Mouse (Mus musculus): ENCODE measurements around the gene Baiap2. TPM values are rescaled to one million over a fixed set of nuclear protein-coding genes. Genes with fewer than 3 reads are reported as not detected.

Gene Baiap2
- polyA plus RNA-seq, 1 experiment: 27.4 TPM

- Histone ChIP-seq H3K27ac (ENCODE audit: insufficient read depth, low read length) (no peak overlapping the region), H3K4me3 (ENCODE audit: insufficient read depth, low read length) (no peak overlapping the region)
- TF ChIP-seq POLR2A (IDR thresholded peaks at IDR 0.05; ENCODE audit: low read depth, low read length) (no peak), CTCF (IDR thresholded peaks at IDR 0.05; ENCODE audit: borderline replicate concordance, insufficient read depth, low read length) (no peak)
Observed at GRCm38 (mm10) chr11:119916834-119917469, 25.6 kb upstream of the Baiap2 start.

GRCm38 (mm10) chr11:119918521-119918920 lies 24.0 kb upstream of the Baiap2 start:
- TF ChIP-seq POLR2A (IDR thresholded peaks at IDR 0.05; ENCODE audit: low read depth, low read length) (no peak), CTCF (IDR thresholded peaks at IDR 0.05; ENCODE audit: borderline replicate concordance, insufficient read depth, low read length) (no peak)
- Histone ChIP-seq H3K27ac (ENCODE audit: insufficient read depth, low read length) (no peak overlapping the region), H3K4me3 (ENCODE audit: insufficient read depth, low read length) (no peak overlapping the region), H3K4me1 (ENCODE audit: control insufficient read depth, insufficient read depth, low read length) (no peaks in the 10 kb centered on the region)

More at GRCm38 (mm10) chr11:119916834-119917469, 25.6 kb upstream of the Baiap2 start:
- no peaks in the 10 kb centered on the region for H3K4me1 ChIP-seq (ENCODE audit: control insufficient read depth, insufficient read depth, low read length)

- Histone ChIP-seq H3K4me3 (ENCODE audit: insufficient read depth, low read length) (no peak overlapping the region), H3K27ac (ENCODE audit: insufficient read depth, low read length) (no peak overlapping the region), H3K4me1 (ENCODE audit: control insufficient read depth, insufficient read depth, low read length) (no peaks in the 10 kb centered on the region)
- TF ChIP-seq POLR2A (IDR thresholded peaks at IDR 0.05; ENCODE audit: low read depth, low read length) (no peak), CTCF (IDR thresholded peaks at IDR 0.05; ENCODE audit: borderline replicate concordance, insufficient read depth, low read length) (no peak)
Observed at GRCm38 (mm10) chr11:119919432-119919831, 23.1 kb upstream of the Baiap2 start.

GRCm38 (mm10) chr11:119919897-119920296 lies 22.7 kb upstream of the Baiap2 start:
- peak; percentile 67; the same call in 1 of the 2 replicates for TF ChIP-seq CTCF (IDR thresholded peaks at IDR 0.05; ENCODE audit: borderline replicate concordance, insufficient read depth, low read length)
- TF ChIP-seq POLR2A (IDR thresholded peaks at IDR 0.05; ENCODE audit: low read depth, low read length): no peak
- Histone ChIP-seq H3K4me1 (ENCODE audit: control insufficient read depth, insufficient read depth, low read length) (no peaks in the 10 kb centered on the region), H3K4me3 (ENCODE audit: insufficient read depth, low read length) (no peak overlapping the region), H3K27ac (ENCODE audit: insufficient read depth, low read length) (no peak overlapping the region)

GRCm38 (mm10) chr11:119920668-119921067 lies 21.9 kb upstream of the Baiap2 start:
- H3K27ac ChIP-seq (ENCODE audit: insufficient read depth, low read length): no peak overlapping the region

GRCm38 (mm10) chr11:119925176-119925575 lies 17.4 kb upstream of the Baiap2 start:
- H3K27ac ChIP-seq (ENCODE audit: insufficient read depth, low read length): no peak overlapping the region
- H3K4me3 ChIP-seq (ENCODE audit: insufficient read depth, low read length): no peak overlapping the region
- H3K4me1 ChIP-seq (ENCODE audit: control insufficient read depth, insufficient read depth, low read length): peaks cover 3% of the 10 kb centered on the region; the same call in 1 of the 2 replicates
- TF ChIP-seq CTCF (IDR thresholded peaks at IDR 0.05; ENCODE audit: borderline replicate concordance, insufficient read depth, low read length): no peak
- no peak for TF ChIP-seq POLR2A (IDR thresholded peaks at IDR 0.05; ENCODE audit: low read depth, low read length)

More at GRCm38 (mm10) chr11:119920668-119921067, 21.9 kb upstream of the Baiap2 start:
- Histone ChIP-seq H3K4me1 (ENCODE audit: control insufficient read depth, insufficient read depth, low read length) (no peaks in the 10 kb centered on the region), H3K4me3 (ENCODE audit: insufficient read depth, low read length) (no peak overlapping the region)
- TF ChIP-seq CTCF (IDR thresholded peaks at IDR 0.05; ENCODE audit: borderline replicate concordance, insufficient read depth, low read length) (no peak), POLR2A (IDR thresholded peaks at IDR 0.05; ENCODE audit: low read depth, low read length) (peak; percentile 20; the same call in 1 of the 2 replicates)

GRCm38 (mm10) chr11:119926762-119927161 lies 15.8 kb upstream of the Baiap2 start:
- Histone ChIP-seq H3K4me1 (ENCODE audit: control insufficient read depth, insufficient read depth, low read length) (peaks cover 4% of the 10 kb centered on the region; the same call in 1 of the 2 replicates), H3K4me3 (ENCODE audit: insufficient read depth, low read length) (no peak overlapping the region), H3K27ac (ENCODE audit: insufficient read depth, low read length) (no peak overlapping the region)
- TF ChIP-seq CTCF (IDR thresholded peaks at IDR 0.05; ENCODE audit: borderline replicate concordance, insufficient read depth, low read length) (no peak), POLR2A (IDR thresholded peaks at IDR 0.05; ENCODE audit: low read depth, low read length) (no peak)

- H3K4me3 ChIP-seq (ENCODE audit: insufficient read depth, low read length): no peak overlapping the region
- TF ChIP-seq POLR2A (IDR thresholded peaks at IDR 0.05; ENCODE audit: low read depth, low read length) (no peak), CTCF (IDR thresholded peaks at IDR 0.05; ENCODE audit: borderline replicate concordance, insufficient read depth, low read length) (no peak)
- peaks cover 13% of the 10 kb centered on the region; the same call in 1 of the 2 replicates for H3K4me1 ChIP-seq (ENCODE audit: control insufficient read depth, insufficient read depth, low read length)
- 0 out of 2 replicates have a peak overlapping the region, but pooled peaks have one; percentile 16 for H3K27ac ChIP-seq (ENCODE audit: insufficient read depth, low read length)
Observed at GRCm38 (mm10) chr11:119928023-119928681, 14.4 kb upstream of the Baiap2 start.

GRCm38 (mm10) chr11:119929603-119930265 lies 12.8 kb upstream of the Baiap2 start:
- H3K4me3 ChIP-seq (ENCODE audit: insufficient read depth, low read length): no peak overlapping the region
- H3K27ac ChIP-seq (ENCODE audit: insufficient read depth, low read length): 0 out of 2 replicates have a peak overlapping the region, but pooled peaks have one; percentile 4
- H3K4me1 ChIP-seq (ENCODE audit: control insufficient read depth, insufficient read depth, low read length): peaks cover 23% of the 10 kb centered on the region
- TF ChIP-seq CTCF (IDR thresholded peaks at IDR 0.05; ENCODE audit: borderline replicate concordance, insufficient read depth, low read length): no peak
- no peak for TF ChIP-seq POLR2A (IDR thresholded peaks at IDR 0.05; ENCODE audit: low read depth, low read length)
